Mouse (Mus musculus) ES-E14 (cell line): ENCODE measurements at regions not wholly inside any gene's neighbourhood (a gene's known extent, or its start where the extent isn't known, plus 50 kb on each side); places are given as distances from the start of the nearest gene placed in this dataset.

Experiments
- MAFK ChIP-seq: IDR thresholded peaks from 2 replicates; pipeline ENCODE4 v1.6.1; 2014; ENCODE audit warnings: mild to moderate bottlenecking, low read depth, low read length, inconsistent platforms; ENCODE audit not compliant: insufficient read depth
- ZC3H11A ChIP-seq: IDR thresholded peaks from 2 replicates; pipeline ENCODE4 v1.6.1; 2012; ENCODE audit warnings: low read depth, mild to moderate bottlenecking, inconsistent platforms, low read length, borderline replicate concordance
- ZNF384 ChIP-seq: IDR thresholded peaks from 2 replicates; pipeline ENCODE4 v1.6.1; 2012; ENCODE audit warnings: low read depth, low read length, inconsistent platforms

DNA sequence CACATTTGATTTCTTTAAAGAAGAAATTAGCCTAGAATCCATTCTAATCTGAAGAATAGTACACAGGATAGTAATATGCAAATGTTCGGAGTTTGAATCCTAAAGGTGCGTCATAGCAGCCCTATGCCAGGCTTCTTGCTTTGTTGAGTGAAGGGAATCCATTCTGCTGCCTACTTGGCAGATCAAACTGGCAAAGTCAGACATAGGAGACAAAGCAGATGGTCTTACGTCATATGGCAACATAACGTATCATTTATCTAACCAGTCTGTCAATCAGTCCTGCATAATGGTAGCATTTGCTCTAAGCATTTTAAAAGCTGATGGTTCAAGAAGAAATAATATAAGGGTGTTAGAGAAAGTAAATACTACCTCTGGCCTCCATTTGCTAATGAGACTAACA lies 309.5 kb downstream of the Serpinb8 start:
- TF ChIP-seq ZC3H11A (no peak), ZNF384 (no peak), MAFK (no peak)
